Mouse (Mus musculus) liver, postnatal 0 days (tissue): ENCODE measurements around the gene Fam102b.

Experiments used
- CTCF ChIP-seq: sonication (generic); IDR thresholded peaks from 2 replicates; pipeline ENCODE4 v1.5.1; 2016; ENCODE audit warnings: antibody characterized with exemption, low read depth
- EP300 ChIP-seq: IDR thresholded peaks from 2 replicates; pipeline ENCODE4 v1.6.1; 2016; ENCODE audit warnings: antibody characterized with exemption, low read depth, mild to moderate bottlenecking

GRCm38 (mm10) chr3:109062391-109062790 lies 35.0 kb upstream of the Fam102b start:
- TF ChIP-seq EP300 (no peak), CTCF (no peak)
